ENCODE assay signal across 20 mouse cellular contexts in the genomic region with DNA sequence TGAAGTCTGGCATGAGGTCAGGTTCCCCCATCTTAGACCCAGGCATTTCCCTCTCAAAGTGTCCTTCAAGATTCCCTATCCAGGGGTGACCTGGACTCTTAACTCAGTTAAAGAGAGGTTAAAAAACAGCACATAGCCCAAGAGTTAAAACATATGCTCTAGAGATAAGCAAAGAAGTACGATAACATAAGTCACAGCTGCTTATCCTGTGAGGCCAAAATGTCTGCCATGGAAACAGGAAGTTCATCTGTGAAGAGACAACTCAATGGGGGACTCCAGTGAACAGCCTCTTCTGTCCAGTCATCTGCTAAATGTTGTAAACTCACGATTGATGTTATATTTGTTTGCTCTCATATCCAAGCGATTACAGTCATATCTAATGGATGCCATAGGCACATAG.
"Had no signal": no experiment of that assay in that cellular context is flagged by ENCODE, and none has a peak within 500 bp of the region (broad histone marks: within the 10 kb centered on the region; RNA-seq: fewer than 3 reads in every experiment).

No protein-coding gene starts in this region.

- H3K4me2 ChIP-seq: liver, embryonic 13.5 days; midbrain, embryonic 13.5 days; neural tube, embryonic 13.5 days had no signal

- H3K4me3 ChIP-seq: left cerebral cortex, adult 2 months; liver, embryonic 13.5 days; midbrain, embryonic 10.5 days; midbrain, embryonic 13.5 days; myocyte; neural tube, embryonic 13.5 days had no signal

- H3K36me3 ChIP-seq: liver, embryonic 13.5 days; midbrain, embryonic 10.5 days; midbrain, embryonic 13.5 days; neural tube, embryonic 13.5 days had no signal

- H3K4me1 ChIP-seq: liver, embryonic 13.5 days; midbrain, embryonic 10.5 days; midbrain, embryonic 13.5 days; neural tube, embryonic 13.5 days had no signal

- H3K9me3 ChIP-seq: liver, embryonic 13.5 days; midbrain, embryonic 10.5 days; midbrain, embryonic 13.5 days; neural tube, embryonic 13.5 days had no signal

- H3K9ac ChIP-seq: liver, embryonic 13.5 days; midbrain, embryonic 13.5 days; neural tube, embryonic 13.5 days had no signal

- H3K27me3 ChIP-seq: liver, embryonic 13.5 days; midbrain, embryonic 13.5 days; neural tube, embryonic 13.5 days had no signal

- ATAC-seq: intestine, embryonic 16.5 days; midbrain, embryonic 13.5 days; midbrain, embryonic 16.5 days had no signal

- H3K27ac ChIP-seq: left cerebral cortex, adult 2 months; liver, embryonic 13.5 days; midbrain, embryonic 10.5 days; midbrain, embryonic 13.5 days; neural tube, embryonic 13.5 days had no signal

- DNase-seq: kidney, adult 18-20 months; kidney, postnatal 10 days; kidney, postnatal 36 days; layer of hippocampus, postnatal 36 days; liver, embryonic 13.5 days; lung, adult 18-20 months; lung, postnatal 14 days; lung, postnatal 4 days; retina, postnatal 1 day; right cerebral cortex, postnatal 25 days; thymus, adult 2 months; thymus, postnatal 14 days; thymus, postnatal 4 days had no signal
